Comparison of ENCODE assay signal across 9 mouse cellular contexts in genomic region chr5:58736610-58737009, GRCm38 (mm10).
DNase-seq lines count a peak whose midpoint lies in the region; ATAC-seq and TF ChIP-seq lines count a peak whose summit lies in the region.
"Had no signal": no experiment of that assay in that cellular context is flagged by ENCODE, and none has a peak within 500 bp of the region (broad histone marks: within the 10 kb centered on the region; RNA-seq: fewer than 3 reads in every experiment).

No protein-coding gene starts in this region.

- TF ChIP-seq EP300 in lung, postnatal 0 days (IDR thresholded peaks at IDR 0.05) = no peak

- no peak for TF ChIP-seq CTCF in thymus, adult 2 months (IDR thresholded peaks at IDR 0.05; ENCODE audit: borderline replicate concordance, control insufficient read depth, extremely low read depth, insufficient read depth, low read length, poor library complexity)
- peak; percentile 71 for TF ChIP-seq CTCF in lung, postnatal 0 days (IDR thresholded peaks at IDR 0.05)

- H3K27ac ChIP-seq in thymus, adult 2 months (ENCODE audit: control insufficient read depth, insufficient read depth, low read length) = no peak overlapping the region
- no peak overlapping the region for H3K27ac ChIP-seq in embryonic facial prominence, embryonic 10.5 days (replicated peaks)
- H3K27ac ChIP-seq in lung, postnatal 0 days (ENCODE audit: low read length) = no peak overlapping the region
- H3K27ac ChIP-seq: hindbrain, embryonic 15.5 days had no signal

- TF ChIP-seq POLR2A in thymus, adult 2 months (IDR thresholded peaks at IDR 0.05; ENCODE audit: control insufficient read depth, extremely low read depth, insufficient read depth, low read length, poor library complexity) = no peak

- no peak overlapping the region for H3K9ac ChIP-seq in lung, postnatal 0 days (replicated peaks; ENCODE audit: low read depth)
- H3K9ac ChIP-seq: hindbrain, embryonic 15.5 days had no signal

- no peaks in the 10 kb centered on the region for H3K27me3 ChIP-seq in thymus, adult 2 months (ENCODE audit: control insufficient read depth, insufficient read depth, low read length)
- H3K27me3 ChIP-seq in embryonic facial prominence, embryonic 10.5 days (replicated peaks; ENCODE audit: low read depth, poor library complexity, severe bottlenecking) = no peaks in the 10 kb centered on the region
- H3K27me3 ChIP-seq in lung, postnatal 0 days (replicated peaks; ENCODE audit: insufficient read depth, low read length) = no peaks in the 10 kb centered on the region
- H3K27me3 ChIP-seq: hindbrain, embryonic 15.5 days had no signal

- H3K36me3 ChIP-seq in thymus, adult 2 months (ENCODE audit: control insufficient read depth, insufficient read depth, low read length) = no peaks in the 10 kb centered on the region
- H3K36me3 ChIP-seq in embryonic facial prominence, embryonic 10.5 days (replicated peaks) = no peaks in the 10 kb centered on the region
- H3K36me3 ChIP-seq in lung, postnatal 0 days (ENCODE audit: insufficient read depth, low read length) = no peaks in the 10 kb centered on the region
- H3K36me3 ChIP-seq: hindbrain, embryonic 15.5 days had no signal

- no peaks in the 10 kb centered on the region for H3K4me1 ChIP-seq in thymus, adult 2 months (replicated peaks; ENCODE audit: control insufficient read depth, insufficient read depth, low read length)
- no peaks in the 10 kb centered on the region for H3K4me1 ChIP-seq in embryonic facial prominence, embryonic 10.5 days
- H3K4me1 ChIP-seq in lung, postnatal 0 days (ENCODE audit: insufficient read depth, low read depth, low read length) = no peaks in the 10 kb centered on the region
- H3K4me1 ChIP-seq: hindbrain, embryonic 15.5 days had no signal

- H3K9me3 ChIP-seq in embryonic facial prominence, embryonic 10.5 days = no peaks in the 10 kb centered on the region
- no peaks in the 10 kb centered on the region for H3K9me3 ChIP-seq in lung, postnatal 0 days (ENCODE audit: low read length)
- H3K9me3 ChIP-seq: hindbrain, embryonic 15.5 days had no signal

- no peak overlapping the region for H3K4me2 ChIP-seq in lung, postnatal 0 days (replicated peaks; ENCODE audit: low read depth, low read length)
- H3K4me2 ChIP-seq: hindbrain, embryonic 15.5 days had no signal

- no peak for ATAC-seq in lung, postnatal 0 days

- DNase-seq in cerebellum, adult 18-20 months = peak; percentile 27 to 44
- DNase-seq in cerebellum, adult 11-12 months = no peak
- peak; percentile 8 for DNase-seq in thymus, adult 2 months
- no peak for DNase-seq in thymus, adult 18-20 months
- DNase-seq in embryonic facial prominence, embryonic 10.5 days (ENCODE audit: low spot score) = peak; percentile 49
- DNase-seq in kidney, postnatal 25 days = peak; percentile 29 to 71
- peak; percentile 13 for DNase-seq in lung, postnatal 0 days (ENCODE audit: low spot score)
- DNase-seq in thymus, postnatal 0 days (ENCODE audit: low spot score) = peak; percentile 15

- no peak overlapping the region for H3K4me3 ChIP-seq in thymus, adult 2 months (ENCODE audit: control insufficient read depth, insufficient read depth, low read length)
- H3K4me3 ChIP-seq in embryonic facial prominence, embryonic 10.5 days = no peak overlapping the region
- no peak overlapping the region for H3K4me3 ChIP-seq in lung, postnatal 0 days (ENCODE audit: low read depth, low read length)
- H3K4me3 ChIP-seq: hindbrain, embryonic 15.5 days had no signal

- WGBS in thymus, adult 2 months = 31% methylated on average over 9 of the region's 9 CpGs
- 58% methylated on average over 9 of the region's 9 CpGs for WGBS in embryonic facial prominence, embryonic 10.5 days
- WGBS in lung, postnatal 0 days = 50% methylated on average over 9 of the region's 9 CpGs

Comparison
In these comparisons a context has a peak if more than half of its experiments do, and no peak if none do; other contexts are left out.
1. DNase-seq: peak in cerebellum, adult 18-20 months (2 of 2), thymus, adult 2 months (single experiment), embryonic facial prominence, embryonic 10.5 days (single experiment), kidney, postnatal 25 days (2 of 2), lung, postnatal 0 days (single experiment) and thymus, postnatal 0 days (single experiment); none in cerebellum, adult 11-12 months (single experiment) and thymus, adult 18-20 months (0 of 2).